Mouse (Mus musculus) C2C12 (cell line): ENCODE data around the gene Cul7.

Experiments
- CTCF ChIP-seq: IDR thresholded peaks from one replicate; pipeline ENCODE4 v1.5.1; 2011; ENCODE audit not compliant: control insufficient read depth, insufficient read depth, insufficient read length
- MAX ChIP-seq: IDR thresholded peaks from one replicate; pipeline ENCODE4 v1.6.1; 2011; ENCODE audit warnings: mild to moderate bottlenecking, control low read depth
- MYOD1 ChIP-seq: IDR thresholded peaks from one replicate; pipeline ENCODE4 v1.6.1; 2011; ENCODE audit warnings: low read depth; ENCODE audit not compliant: control insufficient read depth, insufficient read length
- MYOG ChIP-seq: IDR thresholded peaks from one replicate; pipeline ENCODE4 v1.6.1; 2011; ENCODE audit not compliant: control insufficient read depth, insufficient read length; ENCODE audit errors: extremely low read depth
- USF1 ChIP-seq: IDR thresholded peaks from one replicate; pipeline ENCODE4 v1.6.1; 2011; ENCODE audit warnings: low read depth, mild to moderate bottlenecking, control low read depth, moderate library complexity

GRCm38 (mm10) chr17:46690665-46691064 is 40.5 kb downstream of the Cul7 start:
- no peak for TF ChIP-seq CTCF
- no peak for TF ChIP-seq MYOD1
- TF ChIP-seq MYOG: no peak
- TF ChIP-seq USF1: no peak
- TF ChIP-seq MAX: no peak
